Mouse (Mus musculus) brain, embryonic 18.5 days (tissue): ENCODE data around the gene Car12.
"Not testable (repeated sequence)": the region's sequence is repeated elsewhere in the genome, so short reads cannot be mapped to it uniquely, and the experiment has no call there.

Experiments
- DNase-seq: peaks from one replicate; pipeline ENCODE4 v3.0.0-alpha.2; 2012; ENCODE audit warnings: low read depth, low spot score

The Car12 gene

DNA sequence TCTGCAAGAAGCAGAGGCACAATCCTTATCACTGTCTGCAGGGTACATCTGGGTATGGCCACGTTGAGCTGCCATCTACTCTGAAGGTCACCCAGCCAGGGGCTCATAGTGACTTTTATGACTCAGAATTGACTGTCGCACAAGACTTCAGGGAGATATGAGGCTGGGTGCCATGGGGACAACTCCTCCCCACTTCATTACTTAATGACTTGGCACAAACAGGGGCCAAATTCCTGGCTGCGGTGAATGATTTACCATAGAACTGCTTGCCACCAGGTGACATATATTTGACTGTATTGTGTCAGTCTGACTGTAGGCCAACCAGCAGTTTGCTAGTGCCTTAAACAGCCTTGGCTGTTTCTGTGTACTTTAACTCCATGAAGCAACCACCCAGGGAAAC, 55.8 kb downstream of the Car12 start:
- DNase-seq: no peak

DNA sequence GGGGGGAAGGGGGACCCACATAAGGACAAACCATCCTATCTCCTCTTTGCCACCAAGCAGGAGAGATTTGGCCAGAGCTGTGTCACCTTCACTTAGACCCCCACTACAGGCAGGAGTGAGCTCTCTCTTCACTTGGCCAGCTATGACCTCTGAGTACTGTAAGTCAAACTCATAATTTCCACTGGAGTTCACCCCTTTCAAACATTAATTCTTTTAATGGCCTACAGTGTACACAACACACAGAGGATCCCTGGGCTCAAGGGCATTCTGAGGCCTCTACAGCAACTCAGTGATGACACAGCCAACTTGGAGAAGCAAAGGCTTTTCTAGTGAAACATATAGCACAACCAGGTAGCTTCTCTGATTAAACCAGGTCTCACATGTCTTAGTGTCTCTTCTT, 57.2 kb downstream of the Car12 start:
- DNase-seq: no peak

GRCm38 (mm10) chr9:66784552-66784951, 71.1 kb downstream of the Car12 start:
- DNase-seq: not testable (repeated sequence)

- DNase-seq: peak; percentile 56
Observed at GRCm38 (mm10) chr9:66787821-66788220, 74.3 kb downstream of the Car12 start.

DNA sequence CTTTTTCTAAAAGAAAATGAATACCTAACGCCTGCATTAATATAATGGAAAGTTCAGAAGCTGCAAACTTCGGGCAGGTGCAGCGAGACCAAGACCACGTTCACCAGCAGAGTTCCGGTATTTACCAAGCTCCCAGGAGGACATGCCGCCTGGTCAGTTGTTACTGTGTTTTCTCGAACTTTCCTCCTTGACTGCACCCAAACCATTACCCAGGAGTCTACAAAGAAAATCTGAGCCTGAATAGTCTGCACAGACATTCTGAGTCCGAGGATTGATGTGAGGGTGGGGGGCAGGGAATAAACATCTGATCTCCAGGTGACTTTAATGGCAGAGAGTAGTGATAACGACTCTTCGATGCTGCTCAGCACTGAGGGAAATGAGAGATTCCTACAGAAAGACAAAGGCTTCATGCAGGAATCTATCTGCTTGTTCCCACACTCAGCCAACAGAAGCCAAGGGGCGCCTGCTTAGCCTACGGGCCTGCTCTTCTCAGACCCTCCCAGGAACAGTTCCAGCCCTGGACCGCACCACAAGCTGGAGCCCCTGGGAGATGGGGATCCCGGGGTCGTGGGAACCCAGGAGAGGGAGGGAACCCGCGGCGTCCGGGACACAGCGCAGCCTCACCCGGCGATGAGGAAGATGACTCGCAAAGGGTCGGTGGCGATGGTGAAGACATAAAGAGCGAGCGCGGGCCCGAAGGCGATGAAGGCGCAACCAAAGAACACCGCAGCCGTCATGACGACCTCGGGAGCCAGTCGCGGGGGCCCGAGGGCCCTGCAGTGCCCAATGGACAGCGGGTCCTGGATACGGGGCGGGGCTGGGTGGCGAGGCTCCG, 81.4 kb downstream of the Car12 start:
- DNase-seq: peak; percentile 26

DNA sequence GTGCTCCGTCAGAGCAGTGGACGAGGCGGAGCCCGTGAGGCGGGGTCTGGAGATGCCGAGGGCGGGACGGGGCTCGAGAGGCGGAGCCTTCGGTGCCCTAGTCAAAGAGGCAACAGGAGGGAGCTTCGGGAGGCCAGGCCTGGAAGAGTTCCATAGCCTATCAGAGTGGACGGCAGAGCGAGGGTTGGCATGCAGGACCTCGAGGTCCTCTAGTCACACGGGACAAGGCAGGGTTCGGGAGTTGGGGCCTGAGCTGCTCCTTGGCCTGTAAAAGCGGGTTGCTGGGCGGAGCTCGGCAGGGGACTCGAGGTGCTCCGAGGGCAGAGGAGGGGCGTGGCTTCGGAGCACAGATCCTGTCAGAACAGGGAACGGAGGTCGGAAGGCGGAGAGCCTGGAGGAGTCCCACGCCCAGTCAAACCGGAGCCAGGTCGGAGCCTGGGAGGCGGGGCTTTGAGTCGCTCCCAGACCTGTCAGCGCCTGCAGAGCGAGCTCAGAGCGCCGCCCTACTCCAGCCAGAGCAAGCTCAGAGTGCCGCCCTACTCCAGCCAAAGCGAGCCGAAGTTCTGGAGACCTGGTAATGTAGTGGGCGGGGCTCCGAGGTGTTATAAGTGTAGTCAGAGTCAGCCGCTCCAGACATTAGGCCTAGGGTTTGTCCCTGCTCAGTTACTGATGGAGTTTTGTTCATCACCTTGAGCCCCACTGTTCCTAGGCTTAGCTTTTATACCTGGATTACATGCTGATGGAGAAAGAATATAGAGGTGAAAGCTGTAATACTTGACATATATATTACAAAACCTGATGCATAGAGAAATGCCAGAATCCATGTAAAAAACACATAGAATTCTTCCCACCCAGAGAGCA, 82.2 kb downstream of the Car12 start, which contains the start of gene Aph1b:
Gene Aph1b, minus strand, starts transcription at position 27 of the 861 bp plus-strand sequence.
- peak; percentile 86 for DNase-seq

GRCm38 (mm10) chr9:66796739-66797138, 83.3 kb downstream of the Car12 start, which contains the start of gene Gm10647:
TSS of gene Gm10647 (plus strand) at chr9:66797039.
- no peak for DNase-seq

GRCm38 (mm10) chr9:66801947-66802346, 88.5 kb downstream of the Car12 start:
- DNase-seq: no peak

DNA sequence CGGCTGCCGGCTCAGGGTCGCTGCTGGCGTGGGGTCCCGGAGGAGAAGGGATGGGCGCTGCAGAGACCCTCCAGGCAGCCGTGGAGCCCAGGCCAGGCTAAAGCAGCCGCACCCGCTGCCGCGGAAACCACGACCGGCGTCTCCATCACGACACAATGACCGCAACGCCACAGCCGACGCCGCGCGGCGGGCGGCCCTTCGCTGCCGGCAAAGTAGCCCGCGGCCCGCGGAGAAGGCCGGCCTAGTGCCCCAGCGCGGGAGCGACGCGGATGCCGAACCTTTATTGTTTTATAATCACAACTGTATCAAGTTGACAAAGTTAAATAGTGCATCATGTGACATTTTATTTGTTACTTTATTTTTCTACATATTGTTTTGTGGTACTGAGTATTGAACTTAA, 92.5 kb downstream of the Car12 start:
- DNase-seq: not testable (repeated sequence)

DNA sequence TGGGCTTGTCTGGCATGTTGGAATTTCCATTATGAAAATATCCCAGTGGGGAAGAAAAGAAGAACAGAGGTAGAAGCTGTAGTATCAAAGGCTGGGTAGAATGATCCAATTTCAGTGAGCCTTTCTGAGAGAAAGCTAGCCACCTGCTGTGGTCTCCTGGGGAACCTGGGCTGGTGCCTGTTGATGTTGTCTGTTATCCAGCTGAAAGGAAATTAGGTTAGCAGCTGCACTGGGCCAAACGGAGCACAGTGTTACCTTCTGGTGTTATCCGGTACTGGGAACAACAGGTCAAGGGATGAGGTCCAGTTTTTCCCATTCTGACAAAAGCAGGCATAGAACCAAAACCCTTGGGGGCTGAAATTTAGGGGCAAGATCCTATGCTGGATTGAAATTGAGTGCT, 99.9 kb downstream of the Car12 start:
- no peak for DNase-seq
